Mouse (Mus musculus): ENCODE data around the gene Sept14.

Gene Sept14

GRCm38 (mm10) chr5:129667851-129668250, 40.5 kb downstream of the Sept14 start:
- no peak for DNase-seq

- no peak for DNase-seq
These were observed 41.9 kb downstream of the Sept14 start for GRCm38 (mm10) chr5:129666271-129666909.

DNA sequence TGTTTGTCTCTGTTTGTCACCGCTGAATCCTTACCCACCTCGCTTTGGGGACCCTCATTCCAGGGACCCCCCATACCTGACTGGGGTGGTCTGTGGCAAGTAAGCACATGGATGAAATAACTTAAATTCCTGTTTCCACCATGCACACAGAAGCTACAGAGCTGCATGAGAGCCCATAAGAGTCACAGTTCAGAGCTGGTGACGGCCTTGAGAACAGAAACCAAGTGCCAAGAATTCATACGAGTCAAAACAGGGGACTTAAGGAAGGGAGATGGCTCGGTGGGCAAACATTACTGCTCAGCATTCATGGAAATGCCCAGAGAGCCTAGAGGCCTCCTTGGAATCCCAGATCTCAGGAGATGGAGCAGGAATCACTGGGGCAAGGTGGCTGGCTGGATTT, 44.2 kb downstream of the Sept14 start:
- DNase-seq = no peak

GRCm38 (mm10) chr5:129657931-129658330, 50.4 kb downstream of the Sept14 start:
- no peak for DNase-seq

DNA sequence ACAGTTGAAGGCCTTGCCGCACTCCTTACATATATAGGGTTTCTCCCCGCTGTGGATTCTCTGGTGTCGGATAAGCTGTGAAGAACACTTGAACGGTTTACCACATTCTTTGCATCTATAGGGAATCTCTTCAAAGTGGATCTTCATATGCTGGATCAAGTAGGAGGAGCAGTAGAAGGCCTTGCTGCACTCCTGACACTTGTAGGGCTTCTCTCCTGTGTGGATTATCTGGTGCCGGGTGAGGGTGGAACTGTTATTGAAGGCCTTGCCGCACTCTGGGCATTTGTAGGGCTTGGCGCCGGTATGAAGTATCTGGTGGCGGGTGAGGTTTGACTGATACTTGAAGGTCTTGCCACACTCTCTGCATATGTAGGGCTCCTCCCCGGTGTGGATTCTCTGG, 51.3 kb downstream of the Sept14 start:
- no peak for DNase-seq

DNA sequence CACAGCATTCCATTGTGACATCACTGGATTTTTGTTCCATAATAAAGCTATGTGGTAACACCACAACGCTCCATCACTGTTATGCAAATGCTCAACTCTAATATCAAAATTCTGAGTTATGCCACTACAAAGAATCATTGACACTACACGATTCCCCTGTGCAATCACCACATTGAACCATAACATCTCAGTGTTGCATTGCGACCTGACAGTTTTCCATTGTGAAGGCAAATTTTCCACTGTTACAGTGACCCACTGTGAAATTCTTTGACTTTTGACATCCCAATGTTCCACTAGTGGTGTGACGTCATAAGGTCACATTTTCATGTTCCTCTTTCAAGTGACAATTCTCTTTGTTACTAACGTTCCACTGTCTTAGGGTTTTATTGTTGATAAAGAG, 57.5 kb downstream of the Sept14 start:
- no peak for DNase-seq

Measured in lung, postnatal 14 days (tissue).